Mouse (Mus musculus) fat pad, adult 2 months (tissue): ENCODE data around the gene Pccb.
A peak's percentile ranks its signal among the peaks of the same experiment; 100 is the strongest.

ENCODE experiments used
- DNase-seq: peaks from one replicate; pipeline ENCODE4 v3.0.0-alpha.2; 2011; ENCODE audit warnings: low read depth, low spot score; ENCODE audit errors: extremely low read depth

Pccb gene

GRCm38 (mm10) chr9:100987850-100988249 is 46.8 kb downstream of the Pccb start:
- no peak for DNase-seq

- no peak for DNase-seq
Measured at GRCm38 (mm10) chr9:100987006-100987405, 47.7 kb downstream of the Pccb start.

- DNase-seq, result no peak
Measured at GRCm38 (mm10) chr9:100984381-100985310, 50.1 kb downstream of the Pccb start.

GRCm38 (mm10) chr9:100982786-100983185 is 51.9 kb downstream of the Pccb start:
- no peak for DNase-seq

GRCm38 (mm10) chr9:100979260-100979659 is 55.4 kb downstream of the Pccb start:
- no peak for DNase-seq

DNA sequence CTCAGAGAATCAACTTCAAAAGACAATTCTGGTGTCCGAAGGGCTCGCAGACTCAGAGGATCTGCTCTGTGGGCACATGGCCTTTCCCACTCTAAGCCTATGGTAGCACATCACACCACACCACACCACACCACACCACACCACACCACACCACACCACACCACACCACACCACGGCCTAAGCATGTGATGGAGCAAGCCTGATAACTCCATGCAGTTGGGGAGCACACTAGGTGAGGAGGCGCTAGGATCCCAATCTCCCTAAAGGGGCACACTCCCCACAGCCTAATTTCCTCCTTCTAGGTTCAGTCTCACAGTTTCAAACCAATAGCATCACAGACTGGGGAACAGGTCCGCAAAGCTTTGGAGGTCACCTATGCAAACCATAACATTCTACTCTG is 56.0 kb downstream of the Pccb start:
- DNase-seq, result no peak

DNA sequence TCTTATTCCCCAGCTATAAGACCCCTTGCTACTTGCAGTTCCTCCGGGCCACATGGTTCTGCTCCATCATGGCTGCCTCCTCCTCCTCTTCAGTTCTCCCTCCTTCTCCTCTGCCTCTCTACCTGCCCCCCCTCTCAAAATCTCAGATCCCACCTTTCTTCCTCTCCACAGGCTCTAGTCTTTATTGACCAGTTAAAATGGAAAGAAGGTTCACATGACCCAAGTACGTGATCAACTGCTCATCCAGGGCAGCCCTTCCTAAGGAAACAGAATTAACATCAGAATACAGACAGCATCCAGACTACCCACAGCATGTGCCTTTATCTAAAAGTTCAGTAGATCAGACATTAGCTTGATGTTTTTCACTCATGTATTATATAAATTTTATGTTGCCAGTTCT is 65.2 kb downstream of the Pccb start:
- DNase-seq, result no peak

DNA sequence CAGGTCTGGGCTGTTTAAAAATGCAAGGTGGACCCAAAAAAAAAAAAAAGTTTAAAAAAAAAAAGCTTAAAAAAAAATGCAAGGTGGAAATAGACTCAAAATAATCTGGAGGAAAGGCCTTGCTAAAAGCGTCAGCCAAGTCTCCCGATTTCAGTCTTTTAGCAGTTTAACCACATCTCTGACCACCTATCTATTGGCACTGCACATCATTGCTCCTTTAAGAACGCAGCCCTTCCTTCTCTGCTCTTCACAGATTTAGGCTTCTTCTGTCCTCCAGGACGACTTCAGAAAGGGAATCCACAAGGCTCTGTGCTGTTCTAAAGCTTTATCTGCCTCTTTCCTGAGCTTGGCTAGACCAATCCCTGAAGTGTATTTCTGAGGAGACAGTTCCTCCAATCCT is 70.6 kb downstream of the Pccb start:
- no peak for DNase-seq

- no peak for DNase-seq
Measured at GRCm38 (mm10) chr9:100963428-100963912, 71.2 kb downstream of the Pccb start.

DNA sequence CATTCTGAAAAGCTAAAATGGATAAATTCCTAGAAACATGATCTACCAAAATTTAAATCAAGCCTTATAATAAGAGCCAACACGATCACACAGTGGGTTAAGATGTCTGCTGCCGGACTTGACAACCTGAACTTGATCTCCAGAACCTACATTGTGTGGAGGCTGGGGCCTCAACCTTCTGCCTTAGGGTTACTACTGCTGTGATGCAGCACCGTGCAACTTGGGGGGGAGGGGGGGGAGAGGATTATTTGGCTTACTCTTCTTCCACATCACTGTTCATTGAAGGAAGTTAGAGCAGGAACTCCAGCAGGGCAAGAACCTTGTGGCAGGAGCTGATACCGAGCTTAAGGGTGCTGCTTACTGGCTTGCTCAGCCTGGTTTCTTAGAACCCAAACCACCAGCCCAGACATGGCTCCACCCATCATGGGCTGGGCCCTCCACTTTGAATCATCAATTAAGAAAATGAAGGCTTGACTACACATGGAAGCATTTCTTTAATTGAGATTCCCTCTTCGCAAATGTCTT is 71.7 kb downstream of the Pccb start:
- DNase-seq, result no peak

- DNase-seq, result peak; percentile 7
Measured at GRCm38 (mm10) chr9:100951481-100951880, 83.2 kb downstream of the Pccb start.

DNA sequence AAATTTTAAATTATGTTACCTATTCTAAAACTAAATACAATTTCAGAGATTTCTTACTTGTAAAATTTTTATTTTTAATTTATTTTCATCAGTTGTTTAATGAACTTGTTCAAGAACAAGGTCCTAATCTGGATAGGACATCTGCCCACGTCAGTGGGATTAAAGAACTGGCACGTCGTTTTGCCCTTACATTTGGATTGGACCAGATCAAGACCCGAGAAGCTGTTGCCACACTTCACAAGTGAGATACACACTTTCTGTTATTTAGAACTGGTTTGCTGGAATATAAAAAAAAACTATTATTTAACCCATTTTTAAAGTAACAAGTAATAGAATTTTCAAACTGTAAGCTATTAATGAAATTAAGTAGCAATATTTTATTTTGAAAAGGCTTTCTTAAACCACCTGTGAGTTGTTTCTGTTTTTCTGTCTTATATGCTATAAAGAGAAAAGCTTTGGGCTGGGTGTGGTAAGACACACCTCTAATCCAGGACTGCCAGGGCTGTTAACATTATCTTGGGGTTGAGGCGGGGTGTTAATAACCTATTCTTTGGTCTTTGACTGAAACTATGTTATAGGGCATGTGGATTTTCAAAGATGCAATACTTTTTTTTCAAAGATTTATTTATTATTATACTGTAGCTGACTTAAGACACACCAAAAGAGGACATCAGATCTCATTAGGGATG is 89.9 kb downstream of the Pccb start:
- peak; percentile 63 for DNase-seq

DNA sequence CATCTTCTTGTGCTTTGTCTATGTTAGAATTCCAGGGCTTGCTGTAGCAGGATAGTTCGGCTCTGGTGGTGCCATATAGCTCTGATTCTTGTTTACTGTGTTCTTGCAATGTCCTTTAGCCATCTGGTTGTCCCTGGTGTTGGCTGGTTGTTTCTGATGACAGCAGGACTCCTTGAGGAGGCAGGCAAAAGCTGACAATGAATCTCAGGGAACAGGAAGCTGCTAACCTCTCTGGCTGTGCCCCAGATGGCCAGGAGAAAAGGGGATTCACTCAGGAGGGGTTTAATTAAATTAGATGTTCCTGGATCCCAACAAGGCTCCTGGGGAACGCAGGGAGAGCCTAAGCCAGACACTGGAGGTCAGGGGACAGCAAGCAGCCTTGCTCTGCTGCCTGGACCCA is 92.7 kb downstream of the Pccb start:
- no peak for DNase-seq
